Mouse (Mus musculus): Measurements from ENCODE around the gene Olfr1377.
"Not testable (repeated sequence)": the region's sequence is repeated elsewhere in the genome, so short reads cannot be mapped to it uniquely, and the experiment has no call there.

DNA sequence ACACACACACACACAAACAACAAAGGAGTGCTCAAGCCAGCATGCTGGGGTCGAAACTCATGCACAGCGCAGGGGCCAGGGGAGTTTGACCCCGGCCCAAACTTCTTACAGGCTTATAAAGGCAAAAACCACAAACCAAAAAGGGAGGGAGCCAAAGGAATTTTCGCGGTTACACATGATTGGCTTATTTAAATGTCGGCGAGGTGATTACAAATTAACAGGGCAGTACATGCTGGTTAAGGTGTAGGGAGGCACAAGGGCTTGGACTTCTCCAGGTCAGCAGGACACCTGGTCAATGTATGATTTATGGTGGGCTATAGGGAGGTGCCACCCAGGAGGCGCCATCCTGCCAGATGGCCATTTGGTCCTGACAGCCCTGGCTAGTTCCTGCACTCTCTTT is 47.6 kb downstream of the Olfr1377 start:
- TF ChIP-seq POLR2A (IDR thresholded peaks at IDR 0.05; ENCODE audit: low read depth, low read length); SMC3 (IDR thresholded peaks at IDR 0.05; ENCODE audit: low read depth, low read length); KAT2A (IDR thresholded peaks at IDR 0.05; ENCODE audit: insufficient replicate concordance, low read length); CTCF (conservative IDR thresholded peaks at IDR 0.05 in 1 of 2, IDR thresholded peaks at IDR 0.05 in 1 of 2; ENCODE audit: low read depth in 2 of 2, low read length in 2 of 2); MAFK (IDR thresholded peaks at IDR 0.05; ENCODE audit: insufficient replicate concordance, low read length): not testable (repeated sequence)

Measured in CH12.LX (cell line).